Mouse (Mus musculus) E14TG2a.4 (cell line): Measurements from ENCODE around the gene Msl3.

Source experiments
- CTCF ChIP-seq: conservative IDR thresholded peaks from 2 replicates; pipeline ENCODE4 v1.5.1; 2014; ENCODE audit warnings: low read length
- NANOG ChIP-seq: IDR thresholded peaks from 2 replicates; pipeline ENCODE4 v1.6.1; 2014; ENCODE audit warnings: borderline replicate concordance, low read length, mixed read lengths
- POU5F1 ChIP-seq: IDR thresholded peaks from 2 replicates; pipeline ENCODE4 v1.6.1; 2014; ENCODE audit warnings: low read length, borderline replicate concordance

GRCm38 (mm10) chrX:168649336-168649735 is 24.4 kb downstream of the Msl3 start:
- TF ChIP-seq CTCF = no peak
- no peak for TF ChIP-seq POU5F1
- no peak for TF ChIP-seq NANOG
